8 mouse cellular contexts compared by ENCODE assay signal in the genomic region with DNA sequence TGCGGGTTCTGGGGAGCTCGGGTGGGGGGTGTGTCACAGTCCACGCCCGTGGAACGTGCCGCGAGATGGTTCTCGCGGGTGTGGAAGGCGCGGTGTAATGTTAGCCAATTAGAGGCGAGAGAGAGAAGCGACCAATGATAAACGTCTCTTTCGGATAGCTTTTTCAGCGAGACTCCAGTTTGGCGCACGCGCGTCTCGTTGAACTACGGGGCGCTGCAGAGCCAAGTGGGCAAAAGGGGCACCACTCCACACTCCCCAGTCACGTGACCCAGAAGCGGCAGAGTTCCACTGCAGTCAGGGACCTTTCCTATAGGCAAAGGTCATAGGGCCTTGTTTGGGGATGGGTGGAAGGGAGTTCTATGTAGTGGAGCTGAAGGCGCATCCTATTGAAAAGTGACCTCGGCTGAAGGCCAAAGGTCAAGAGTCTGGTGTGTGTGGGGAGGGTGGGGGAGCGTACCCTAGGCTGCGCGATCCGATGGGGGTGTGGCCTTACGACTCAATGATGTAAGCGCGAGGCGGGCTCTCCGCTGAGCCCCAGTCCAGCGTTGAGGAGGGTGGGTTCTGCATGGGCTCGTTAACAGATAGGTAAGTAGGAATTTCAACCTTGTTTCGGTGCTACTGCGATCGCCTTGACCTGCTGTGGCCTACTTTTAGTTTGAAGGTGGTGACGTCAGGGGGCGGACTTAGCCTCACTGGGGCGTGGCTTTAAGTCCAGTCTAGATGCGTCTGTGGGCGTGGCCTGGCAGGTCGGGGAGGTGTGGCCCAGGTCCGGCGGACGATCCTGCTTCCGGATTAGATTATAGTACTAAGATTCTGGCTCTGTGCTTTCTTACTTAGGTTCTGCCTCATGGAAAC. TPM values are rescaled to one million over a fixed set of nuclear protein-coding genes. Genes with fewer than 3 reads are reported as not detected.
DNase-seq lines count a peak whose midpoint lies in the region; ATAC-seq and TF ChIP-seq lines count a peak whose summit lies in the region.

A gene (plus strand): TSS at position 97 of the 855 bp plus-strand sequence.

- whole genome bisulfite sequencing in heart, embryonic 11.5 days (ENCODE audit: insufficient replicate concordance), result under 1% methylated on average over 51 of the region's 51 CpGs
- under 1% methylated on average over 50 of the region's 51 CpGs for WGBS in kidney, embryonic 16.5 days
- WGBS in liver, adult 2 months, result under 1% methylated on average over 51 of the region's 51 CpGs

- peak within 1 kb of the TSS; percentile 45 for H3ac ChIP-seq in myocyte (ENCODE audit: control insufficient read depth, insufficient read length)

- no peak for TF ChIP-seq CTCF in liver, adult 2 months (IDR thresholded peaks at IDR 0.05; ENCODE audit: low read depth, low read length)

- no peaks in the 10 kb centered on the region for H3K27me3 ChIP-seq in heart, embryonic 11.5 days (ENCODE audit: control insufficient read depth, insufficient read depth, low read length)
- no peaks in the 10 kb centered on the region for H3K27me3 ChIP-seq in kidney, embryonic 16.5 days (ENCODE audit: insufficient read depth, low read length)
- H3K27me3 ChIP-seq in liver, adult 2 months (ENCODE audit: control insufficient read depth, insufficient read depth, low read length), result no peaks in the 10 kb centered on the region
- no peaks in the 10 kb centered on the region for H3K27me3 ChIP-seq in myocyte (ENCODE audit: control insufficient read depth, insufficient read depth, insufficient read length)
- H3K27me3 ChIP-seq in splenic B cell, adult 2 months (ENCODE audit: control insufficient read depth, insufficient read depth, low read length, poor library complexity, severe bottlenecking), result no peaks in the 10 kb centered on the region

- H3K9ac ChIP-seq in heart, embryonic 11.5 days (ENCODE audit: low read depth, low read length), result peak within 1 kb of the TSS; percentile 83
- H3K9ac ChIP-seq in kidney, embryonic 16.5 days (replicated peaks; ENCODE audit: low read length), result peak within 1 kb of the TSS; percentile 73
- H3K9ac ChIP-seq in liver, adult 2 months (ENCODE audit: low read depth, low read length), result peak within 1 kb of the TSS; percentile 81

- peak; percentile 96 to 97 for DNase-seq in B cell, adult 2 months
- DNase-seq in brain, adult 2 months (ENCODE audit: low read depth, low spot score), result peak; percentile 98
- DNase-seq in liver, adult 2 months (ENCODE audit: extremely low read depth, low read depth, low spot score), result peak; percentile 93
- peak; percentile 98 for DNase-seq in splenic B cell, adult 2 months (ENCODE audit: low read depth, low spot score)

- peaks cover 5% of the 10 kb centered on the region for H3K36me3 ChIP-seq in heart, embryonic 11.5 days (ENCODE audit: control insufficient read depth, insufficient read depth, low read length)
- peaks cover 15% of the 10 kb centered on the region for H3K36me3 ChIP-seq in kidney, embryonic 16.5 days (ENCODE audit: insufficient read depth, low read length)
- H3K36me3 ChIP-seq in liver, adult 2 months (ENCODE audit: control insufficient read depth, insufficient read depth, low read length), result peaks cover 2% of the 10 kb centered on the region; the same call in 1 of the 2 replicates
- no peaks in the 10 kb centered on the region for H3K36me3 ChIP-seq in myocyte (ENCODE audit: control insufficient read depth, insufficient read depth)
- H3K36me3 ChIP-seq in splenic B cell, adult 2 months (ENCODE audit: control insufficient read depth, insufficient read depth, low read length, poor library complexity, severe bottlenecking), result peaks cover 4% of the 10 kb centered on the region; the same call in 1 of the 2 replicates

- no peaks in the 10 kb centered on the region for H3K79me2 ChIP-seq in liver, adult 2 months (ENCODE audit: control insufficient read depth, insufficient read depth, low read length)
- H3K79me2 ChIP-seq in myocyte (ENCODE audit: control insufficient read depth, insufficient read depth), result no peaks in the 10 kb centered on the region

- H3K27ac ChIP-seq in heart, embryonic 11.5 days (ENCODE audit: low read depth, low read length), result peak within 1 kb of the TSS; percentile 87
- H3K27ac ChIP-seq in kidney, embryonic 16.5 days (ENCODE audit: low read length), result peak within 1 kb of the TSS; percentile 96
- peak within 1 kb of the TSS; percentile 95 for H3K27ac ChIP-seq in liver, adult 2 months (replicated peaks; ENCODE audit: insufficient read depth, low read depth, low read length)

- peaks cover 9% of the 10 kb centered on the region; the same call in 1 of the 2 replicates for H3K4me1 ChIP-seq in heart, embryonic 11.5 days (ENCODE audit: control insufficient read depth, insufficient read depth, low read length)
- peaks cover 7% of the 10 kb centered on the region for H3K4me1 ChIP-seq in kidney, embryonic 16.5 days (ENCODE audit: insufficient read depth, low read length)
- H3K4me1 ChIP-seq in liver, adult 2 months (ENCODE audit: control insufficient read depth, insufficient read depth, low read length), result peaks cover 2% of the 10 kb centered on the region

- H3K4me2 ChIP-seq in heart, embryonic 11.5 days, result peak within 1 kb of the TSS; percentile 84
- H3K4me2 ChIP-seq in kidney, embryonic 16.5 days (replicated peaks; ENCODE audit: low read depth, low read length), result peak within 1 kb of the TSS; percentile 63
- peak within 1 kb of the TSS; percentile 87 for H3K4me2 ChIP-seq in myocyte (ENCODE audit: low read depth)

- no peaks in the 10 kb centered on the region for H3K9me3 ChIP-seq in heart, embryonic 11.5 days (replicated peaks; ENCODE audit: control insufficient read depth, low read length)
- H3K9me3 ChIP-seq in kidney, embryonic 16.5 days (ENCODE audit: low read length), result no peaks in the 10 kb centered on the region

- TF ChIP-seq POLR2A in liver, adult 2 months (IDR thresholded peaks at IDR 0.05; ENCODE audit: extremely low read depth, insufficient read depth, low read length), result no peak
- peak; percentile 51 for TF ChIP-seq POLR2A in myocyte (IDR thresholded peaks at IDR 0.05; ENCODE audit: insufficient read length, low read depth)

- peak; percentile 94 for ATAC-seq in erythroblast, adult 5-6 weeks (replicated peaks; ENCODE audit: low FRiP score, poor library complexity, severe bottlenecking)
- ATAC-seq in heart, embryonic 11.5 days (replicated peaks; ENCODE audit: insufficient number of reproducible peaks, low FRiP score, low TSS enrichment), result peak; percentile 91
- peak; percentile 92 for ATAC-seq in kidney, embryonic 16.5 days (ENCODE audit: low FRiP score, low TSS enrichment)

- H3K4me3 ChIP-seq in heart, embryonic 11.5 days (ENCODE audit: low read depth, low read length), result peak within 1 kb of the TSS; percentile 74
- peak within 1 kb of the TSS; percentile 70 for H3K4me3 ChIP-seq in kidney, embryonic 16.5 days (ENCODE audit: low read length)
- H3K4me3 ChIP-seq in liver, adult 2 months (ENCODE audit: insufficient read depth, low read depth, low read length), result peak within 1 kb of the TSS; percentile 84
- H3K4me3 ChIP-seq in myocyte, result peak within 1 kb of the TSS; percentile 64

TF ChIP-seq in myocyte, 11 proteins besides CTCF, POLR2A, EP300 and RAD21:
- peak; percentile 31 for TF ChIP-seq POLR2AphosphoS2 (IDR thresholded peaks at IDR 0.05; ENCODE audit: insufficient read length, low read depth)
- TF ChIP-seq MAX (IDR thresholded peaks at IDR 0.05; ENCODE audit: low read depth), result peak; percentile 1
- peak; percentile 100 for TF ChIP-seq USF1 (IDR thresholded peaks at IDR 0.05; ENCODE audit: low read depth)
- no peak for TF ChIP-seq MYOD1 (IDR thresholded peaks at IDR 0.05; ENCODE audit: control insufficient read depth in 1 of 3, insufficient read length in 2 of 3, low read depth in 2 of 3)

RNA-seq across cellular contexts. Expression of the gene that starts here (rescaled TPM):
- 5.6 and 6.5 TPM in 2 replicates for total RNA-seq in erythroblast, adult 5-6 weeks (2015; ENCODE audit: low replicate concordance)
- 8.4 and 12.7 TPM in 2 replicates for total RNA-seq in erythroblast, adult 5-6 weeks (2017; ENCODE audit: low replicate concordance)
- 29.8 and 38.0 TPM in 2 replicates for polyA plus RNA-seq in heart, embryonic 11.5 days (2014; fragmentation: Nextera tagmentation; extraction: Ambion mirVana)
- 62.7 and 67.2 TPM in 2 replicates for polyA plus RNA-seq in kidney, embryonic 16.5 days (2015; fragmentation: Nextera tagmentation; extraction: Ambion mirVana)
- 27.2 and 28.4 TPM in 2 replicates for total RNA-seq in liver, adult 2 months (2014; rRNA removed)
- 44.3 and 47.1 TPM in 2 replicates for polyA plus RNA-seq in liver, adult 2 months (2012; rRNA removed)
- 49.6 TPM for polyA plus RNA-seq in myocyte (2012; fragmentation: generic; extraction: Trizol)

Comparison
In these comparisons a context has a peak if more than half of its experiments do, and no peak if none do; other contexts are left out.
1. Peak in every context shown above with its lines: DNase-seq, ATAC-seq, H3K4me3 ChIP-seq and H3K27ac ChIP-seq.